Mouse (Mus musculus) right cerebral cortex, postnatal 36 days (tissue): ENCODE results near the gene Kpna6.

Experiments used
- DNase-seq, 2 experiments: peaks; one replicate each; pipeline ENCODE4 v3.0.0; 2022; ENCODE audit warnings: low spot score in 2 of 2, mixed read lengths in 1 of 2

The Kpna6 gene

DNA sequence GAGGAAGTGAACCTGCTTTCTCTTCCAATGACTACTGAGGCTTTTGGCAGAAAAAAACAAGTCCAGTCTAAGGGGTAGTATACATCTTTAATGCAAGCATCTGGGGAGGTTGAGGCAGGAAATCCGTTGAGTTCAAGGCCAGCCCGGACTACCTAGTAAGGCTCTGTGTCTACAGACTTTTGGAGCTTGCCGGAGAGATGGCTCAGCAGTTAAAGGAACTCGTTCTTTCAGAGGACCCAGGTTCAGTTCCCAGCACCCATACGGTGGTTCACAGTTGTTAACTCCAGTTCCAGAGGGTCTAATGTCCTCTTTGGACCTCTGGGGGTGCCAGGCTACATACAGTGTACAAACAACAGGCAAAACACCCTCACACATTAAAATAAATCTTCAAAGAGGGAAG lies 54.5 kb downstream of the Kpna6 start:
- DNase-seq = no peak

- DNase-seq = no peak
Observed at GRCm38 (mm10) chr4:129617121-129617641, 55.4 kb downstream of the Kpna6 start.

DNA sequence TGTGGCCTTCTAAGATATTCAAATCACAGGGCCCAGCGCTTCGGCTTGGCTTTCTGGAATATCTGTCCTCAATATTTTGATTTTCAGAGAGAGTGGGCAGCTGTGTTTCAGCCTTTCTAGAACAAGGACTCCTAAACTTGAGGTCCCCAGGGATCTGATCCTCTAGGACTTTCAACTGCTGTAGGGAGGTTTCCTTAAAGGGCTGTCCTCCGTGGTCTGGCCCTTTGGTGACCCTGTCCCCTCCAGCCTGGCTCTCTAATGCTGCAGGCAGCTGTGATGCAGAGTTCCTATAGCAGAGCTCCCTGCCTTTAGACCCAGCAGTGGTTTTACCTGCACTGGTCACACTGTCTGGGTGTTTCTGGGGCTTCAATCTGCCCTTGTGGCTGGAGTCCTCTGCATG lies 55.9 kb downstream of the Kpna6 start:
- no peak for DNase-seq

GRCm38 (mm10) chr4:129615801-129616290 lies 56.7 kb downstream of the Kpna6 start:
- no peak for DNase-seq

DNA sequence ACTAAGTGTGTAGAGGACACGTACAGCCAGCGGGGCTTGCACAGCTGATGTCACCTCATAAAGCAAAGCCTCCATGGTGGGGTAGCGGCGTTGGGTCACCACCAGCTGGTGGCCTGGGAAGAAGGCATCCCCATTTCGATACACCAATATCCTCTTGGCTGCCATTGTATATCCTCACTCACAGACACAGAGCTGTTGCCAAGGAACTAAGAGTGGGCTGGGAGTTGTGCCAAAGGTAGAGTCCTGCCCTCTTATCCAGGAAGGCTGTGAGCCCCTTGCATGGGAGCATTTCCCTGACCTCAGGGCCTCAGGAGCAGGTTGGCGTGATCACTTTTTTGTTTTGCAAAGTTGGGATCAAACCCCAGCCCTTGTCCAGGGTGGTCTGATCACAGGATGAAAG lies 58.5 kb downstream of the Kpna6 start, which contains the start of gene Dcdc2b:
TSS of gene Dcdc2b (minus strand) at position 165 of the 400 bp plus-strand sequence.
- no peak for DNase-seq

DNA sequence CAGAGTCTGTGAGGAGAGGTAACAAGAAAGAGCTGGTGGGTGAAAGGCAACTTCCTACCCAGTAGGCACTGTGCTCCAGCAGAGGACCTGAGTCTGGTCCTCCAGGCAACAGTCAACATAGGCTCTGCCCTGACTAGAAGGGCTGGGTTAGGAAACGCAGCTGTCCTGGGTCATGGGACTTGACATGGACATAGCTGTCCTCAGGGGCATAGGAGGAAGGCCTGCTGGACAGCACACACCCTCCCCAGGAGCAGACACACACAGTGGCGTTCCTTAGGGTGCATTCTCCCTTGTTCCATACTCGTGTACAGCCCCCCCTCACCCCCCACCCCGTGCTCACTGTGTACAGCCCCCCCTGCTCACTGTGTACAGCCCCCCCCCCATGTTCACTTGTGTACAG lies 62.1 kb downstream of the Kpna6 start:
- no peak for DNase-seq

DNA sequence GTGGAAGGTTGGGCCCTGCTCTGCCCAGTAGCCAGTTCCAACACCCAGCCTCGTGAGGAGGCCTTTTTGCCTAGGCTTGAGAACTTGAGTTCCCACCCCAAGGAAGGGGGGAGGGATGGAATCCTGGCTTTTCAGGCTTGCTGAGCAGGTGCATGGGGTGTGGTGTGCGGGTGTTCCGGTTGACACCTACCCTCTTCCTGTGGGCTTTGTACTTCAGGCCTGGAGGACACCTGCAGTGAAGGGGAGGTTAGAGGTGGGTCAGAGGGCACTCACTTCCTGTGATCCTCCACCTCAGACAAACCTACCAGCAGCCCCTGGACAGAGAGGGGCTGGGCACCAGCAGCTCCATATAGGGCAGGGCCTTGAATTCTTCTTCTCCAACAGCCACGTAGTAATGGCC lies 62.5 kb downstream of the Kpna6 start:
- no peak for DNase-seq

GRCm38 (mm10) chr4:129609139-129609631 lies 63.4 kb downstream of the Kpna6 start:
- DNase-seq = no peak

GRCm38 (mm10) chr4:129608426-129609025 lies 64.0 kb downstream of the Kpna6 start:
- peak; percentile 55 to 75 for DNase-seq

- peak; percentile 80 to 82 for DNase-seq
Observed at GRCm38 (mm10) chr4:129600233-129601158, 72.1 kb downstream of the Kpna6 start, which contains the start of the genes Eif3i and Tmem234. Gene Eif3i (minus strand): TSS chr4:129600648. Gene Tmem234 (plus strand): TSS chr4:129600668.
